Mouse (Mus musculus) midbrain, embryonic 16.5 days (tissue): ENCODE data around the gene Mrfap1. TPM values are rescaled to one million over a fixed set of nuclear protein-coding genes. Genes with fewer than 3 reads are reported as not detected.

Experiments
- ATAC-seq: fragments of 200-750 bp; cut with Nextera tagmentation; 2 replicates; pipeline ENCODE4 v1.8.0; 2017; ENCODE audit warnings: moderate TSS enrichment
- H3K27ac ChIP-seq: fragments of 300-500 bp; sonication (generic); 2 replicates; pipeline ENCODE4 v1.5.1; 2014; ENCODE audit warnings: mild to moderate bottlenecking, low read length, mixed read lengths
- H3K27me3 ChIP-seq: fragments of 300-500 bp; sonication (generic); 2 replicates; pipeline ENCODE4 v1.6.1; 2014; ENCODE audit warnings: low read depth, low read length, mixed read lengths; ENCODE audit not compliant: control insufficient read depth, insufficient read depth
- H3K36me3 ChIP-seq: fragments of 300-500 bp; sonication (generic); 2 replicates; pipeline ENCODE4 v1.6.1; 2014; ENCODE audit warnings: mild to moderate bottlenecking, low read length, moderate library complexity, mixed read lengths; ENCODE audit not compliant: control insufficient read depth, insufficient read depth
- H3K4me1 ChIP-seq: fragments of 300-500 bp; sonication (generic); 2 replicates; pipeline ENCODE4 v1.6.1; 2014; ENCODE audit warnings: mild to moderate bottlenecking, low read length, mixed read lengths; ENCODE audit not compliant: control insufficient read depth, insufficient read depth
- H3K4me2 ChIP-seq: fragments of 300-500 bp; sonication (generic); 2 replicates; pipeline ENCODE4 v1.6.1; 2014; ENCODE audit warnings: mild to moderate bottlenecking, low read length, mixed read lengths
- H3K4me3 ChIP-seq: fragments of 300-500 bp; sonication (generic); 2 replicates; pipeline ENCODE4 v1.5.1; 2014; ENCODE audit warnings: low read depth, mild to moderate bottlenecking, low read length, moderate library complexity, mixed read lengths
- H3K9ac ChIP-seq: fragments of 300-500 bp; sonication (generic); 2 replicates; pipeline ENCODE4 v1.6.1; 2014; ENCODE audit warnings: low read depth, low read length, mixed read lengths
- H3K9me3 ChIP-seq: fragments of 300-500 bp; sonication (generic); replicated peaks from 2 replicates; pipeline ENCODE4 v1.6.1; 2014; ENCODE audit warnings: mild to moderate bottlenecking, low read length, mixed read lengths; ENCODE audit not compliant: control insufficient read depth, poor library complexity, severe bottlenecking
- WGBS: fragments of 180-500 bp; shearing (Covaris S2); extraction: QIAGEN DNeasy Blood & Tissue Kit; methylation state at CpG from one replicate; pipeline ENCODE4 v1.1.7; 2014; 5-methylcytosine and 5-hydroxymethylcytosine counted together
- polyA plus RNA-seq: library from polyadenylated mRNA; unstranded; fragments of >200 nt; fragmentation: Nextera tagmentation; extraction: Ambion mirVana; gene quantifications from 2 replicates; pipeline ENCODE4 v1.2.1, GENCODE M21; 2015

Mrfap1 gene
- polyA plus RNA-seq, 1 experiment from 2014 or later: 289 TPM

DNA sequence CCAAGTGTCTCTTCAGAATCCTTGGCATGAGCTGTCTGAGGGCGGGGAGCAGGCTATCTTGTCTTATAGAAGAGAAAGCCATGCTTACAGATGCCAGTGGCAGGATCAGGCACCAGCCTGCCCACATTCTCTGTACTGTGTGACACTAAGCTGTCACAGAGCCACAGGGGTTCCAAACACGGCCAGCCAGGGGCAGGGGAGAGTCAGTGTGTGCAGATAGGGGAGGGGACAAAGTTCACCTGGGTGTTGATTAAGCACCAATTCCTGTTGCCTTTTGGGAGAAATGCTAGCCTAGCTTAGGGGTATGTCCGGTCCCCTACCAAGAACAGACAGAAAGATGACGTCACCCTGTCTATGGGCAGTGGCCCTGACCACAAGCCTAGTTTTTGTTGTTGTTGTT lies 32.5 kb upstream of the Mrfap1 start:
- Histone ChIP-seq H3K4me3 (no peak overlapping the region), H3K27ac (no peak overlapping the region), H3K9me3 (no peaks in the 10 kb centered on the region), H3K4me1 (peaks cover 7% of the 10 kb centered on the region), H3K9ac (no peak overlapping the region), H3K36me3 (no peaks in the 10 kb centered on the region; the same call in 1 of the 2 replicates), H3K4me2 (no peak overlapping the region), H3K27me3 (no peaks in the 10 kb centered on the region)
- ATAC-seq: no peak
- 90% methylated on average over 4 of the region's 4 CpGs for WGBS

DNA sequence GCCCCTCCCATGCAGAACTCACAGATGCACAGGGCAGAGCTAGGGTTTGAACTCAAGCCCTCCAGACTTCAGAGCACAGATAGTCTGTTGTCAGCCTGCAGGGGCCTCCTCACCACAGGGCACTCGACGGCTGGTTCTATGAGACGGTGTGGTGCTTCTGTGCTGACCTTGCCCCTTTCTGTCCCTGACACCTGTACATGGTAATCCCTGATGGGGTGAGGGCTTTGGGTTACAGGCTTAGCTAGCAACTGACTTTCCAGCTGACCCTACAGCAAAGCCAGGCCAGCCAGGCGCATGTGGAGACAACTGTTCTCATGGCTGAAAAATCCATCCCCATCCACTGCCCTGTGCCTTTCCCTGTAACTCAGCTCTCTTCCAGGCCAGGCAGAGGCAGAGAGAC lies 26.3 kb upstream of the Mrfap1 start:
- ATAC-seq: no peak
- Histone ChIP-seq H3K4me1 (no peaks in the 10 kb centered on the region), H3K27me3 (no peaks in the 10 kb centered on the region), H3K36me3 (peaks cover 5% of the 10 kb centered on the region; the same call in 1 of the 2 replicates), H3K9ac (no peak overlapping the region), H3K27ac (no peak overlapping the region), H3K4me3 (no peak overlapping the region), H3K9me3 (no peaks in the 10 kb centered on the region), H3K4me2 (no peak overlapping the region)
- 92% methylated on average over 4 of the region's 4 CpGs for WGBS

DNA sequence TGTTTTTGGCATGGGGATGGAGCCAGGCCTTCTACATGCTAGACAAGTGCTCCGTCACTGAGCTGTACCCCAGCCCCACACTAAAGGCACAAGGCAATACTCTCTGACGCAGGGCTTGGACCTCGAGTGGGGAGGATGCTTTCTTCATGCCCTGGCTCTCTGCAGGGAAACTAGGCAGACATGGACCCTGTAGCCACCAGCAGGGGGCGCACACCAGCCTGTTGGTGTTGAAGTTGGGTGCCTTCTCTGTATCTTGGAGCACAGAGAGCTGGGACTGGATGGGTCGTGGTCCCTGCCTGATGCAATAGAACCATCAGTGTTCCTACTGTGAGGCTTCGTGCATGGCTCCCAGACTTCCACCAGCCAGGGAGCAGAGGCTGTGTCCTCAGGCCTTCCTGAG lies 23.6 kb upstream of the Mrfap1 start:
- Histone ChIP-seq H3K9ac (no peak overlapping the region), H3K4me1 (no peaks in the 10 kb centered on the region), H3K36me3 (peaks cover 5% of the 10 kb centered on the region; the same call in 1 of the 2 replicates), H3K27ac (no peak overlapping the region), H3K4me2 (no peak overlapping the region), H3K4me3 (no peak overlapping the region), H3K27me3 (no peaks in the 10 kb centered on the region), H3K9me3 (no peaks in the 10 kb centered on the region)
- WGBS: 46% methylated on average over 6 of the region's 6 CpGs
- peak; percentile 15; the same call in 1 of the 2 replicates for ATAC-seq

DNA sequence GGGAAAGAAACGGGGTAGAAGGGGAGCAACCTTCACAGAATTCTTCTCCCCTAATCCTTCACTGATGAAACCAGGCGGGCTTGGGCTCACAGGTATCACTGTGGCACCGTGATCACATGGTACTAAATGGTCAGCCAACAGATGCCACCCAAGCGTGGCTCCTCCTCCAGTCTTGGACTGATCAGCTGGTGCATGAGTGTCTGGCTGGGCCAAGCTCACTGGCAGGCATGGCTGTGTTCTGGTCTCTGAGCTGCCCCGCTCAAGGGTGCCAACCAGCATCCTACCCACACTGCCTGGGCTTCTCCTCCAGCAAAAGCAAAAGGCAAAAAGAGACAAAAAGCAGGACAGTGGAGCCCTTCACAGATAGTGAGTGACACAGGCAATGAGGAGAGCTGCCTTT lies 23.2 kb upstream of the Mrfap1 start:
- no peak for ATAC-seq
- 94% methylated on average over 5 of the region's 5 CpGs for WGBS
- no peak overlapping the region for H3K4me3 ChIP-seq
- H3K36me3 ChIP-seq: peaks cover 5% of the 10 kb centered on the region; the same call in 1 of the 2 replicates
- no peaks in the 10 kb centered on the region for H3K27me3 ChIP-seq
- no peak overlapping the region for H3K27ac ChIP-seq
- H3K9ac ChIP-seq: no peak overlapping the region
- H3K9me3 ChIP-seq: no peaks in the 10 kb centered on the region
- H3K4me1 ChIP-seq: no peaks in the 10 kb centered on the region
- H3K4me2 ChIP-seq: no peak overlapping the region

DNA sequence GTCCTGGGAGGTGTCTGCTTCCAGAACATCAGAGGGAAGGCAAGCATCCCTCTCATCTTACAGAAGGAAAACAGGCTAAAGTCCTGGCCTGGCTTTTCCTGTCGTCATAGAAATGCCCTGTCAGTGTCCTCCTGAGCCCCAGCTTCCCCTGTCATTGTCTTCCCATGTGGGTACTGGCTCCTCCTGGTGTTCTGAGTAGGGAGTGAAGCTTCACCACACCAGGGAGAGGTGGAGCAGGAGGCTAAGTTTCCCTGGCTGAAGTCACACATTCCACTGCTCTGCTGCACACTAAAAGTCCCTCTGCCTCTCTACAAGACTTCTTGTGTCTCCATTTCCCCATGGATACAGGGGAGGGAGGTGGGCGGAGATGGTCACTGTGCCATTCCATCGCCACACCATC lies 21.2 kb upstream of the Mrfap1 start:
- no peak for ATAC-seq
- Histone ChIP-seq H3K4me2 (no peak overlapping the region), H3K36me3 (no peaks in the 10 kb centered on the region), H3K27me3 (no peaks in the 10 kb centered on the region), H3K4me1 (no peaks in the 10 kb centered on the region), H3K9ac (no peak overlapping the region), H3K9me3 (no peaks in the 10 kb centered on the region), H3K4me3 (no peak overlapping the region), H3K27ac (no peak overlapping the region)
- 68% methylated on average over 3 of the region's 3 CpGs for WGBS

DNA sequence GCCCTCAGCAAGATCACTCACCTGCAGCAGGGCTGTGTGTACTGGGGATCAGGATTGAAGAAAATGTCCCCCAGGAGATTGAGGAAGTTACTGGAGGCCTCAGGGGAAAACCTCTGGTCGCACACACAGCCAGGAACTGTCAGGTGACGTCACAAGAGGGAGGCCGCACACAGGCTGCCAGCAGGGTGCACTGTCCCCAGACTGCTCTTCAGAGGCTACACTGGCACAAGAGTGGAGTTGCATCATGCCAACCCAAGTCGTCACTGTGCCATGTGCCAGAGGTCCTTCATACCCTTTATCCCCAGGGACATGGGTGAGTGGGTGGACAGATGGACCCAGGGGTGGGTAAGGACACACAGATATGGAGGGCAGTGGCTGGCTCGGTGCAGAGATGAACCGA lies 18.0 kb upstream of the Mrfap1 start:
- Histone ChIP-seq H3K4me3 (no peak overlapping the region), H3K27me3 (no peaks in the 10 kb centered on the region), H3K27ac (no peak overlapping the region), H3K9ac (no peak overlapping the region), H3K4me1 (no peaks in the 10 kb centered on the region), H3K4me2 (no peak overlapping the region), H3K9me3 (no peaks in the 10 kb centered on the region), H3K36me3 (no peaks in the 10 kb centered on the region)
- no peak for ATAC-seq
- 77% methylated on average over 6 of the region's 6 CpGs for whole genome bisulfite sequencing

DNA sequence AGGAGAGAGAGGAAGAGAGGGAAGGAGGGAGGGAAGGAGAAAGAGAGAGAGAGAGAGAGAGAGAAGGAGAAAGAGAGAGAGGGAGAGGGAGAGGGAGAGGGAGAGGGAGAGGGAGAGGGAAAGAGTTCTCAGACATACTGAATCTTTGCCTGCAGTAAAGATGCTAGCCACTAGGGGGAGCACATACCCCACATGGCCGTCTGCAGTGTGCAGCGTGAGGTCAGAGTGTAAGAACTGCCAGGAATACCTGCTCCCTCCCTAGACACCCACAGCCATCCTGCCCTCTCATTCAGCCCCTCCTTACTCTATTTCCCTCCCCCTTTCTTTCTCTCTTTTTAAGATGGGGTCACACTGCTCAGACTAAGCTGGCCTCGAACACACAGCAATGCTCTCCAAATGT lies 14.8 kb upstream of the Mrfap1 start:
- 25% methylated on average over 3 of the region's 3 CpGs for WGBS
- peak; percentile 55 for ATAC-seq

DNA sequence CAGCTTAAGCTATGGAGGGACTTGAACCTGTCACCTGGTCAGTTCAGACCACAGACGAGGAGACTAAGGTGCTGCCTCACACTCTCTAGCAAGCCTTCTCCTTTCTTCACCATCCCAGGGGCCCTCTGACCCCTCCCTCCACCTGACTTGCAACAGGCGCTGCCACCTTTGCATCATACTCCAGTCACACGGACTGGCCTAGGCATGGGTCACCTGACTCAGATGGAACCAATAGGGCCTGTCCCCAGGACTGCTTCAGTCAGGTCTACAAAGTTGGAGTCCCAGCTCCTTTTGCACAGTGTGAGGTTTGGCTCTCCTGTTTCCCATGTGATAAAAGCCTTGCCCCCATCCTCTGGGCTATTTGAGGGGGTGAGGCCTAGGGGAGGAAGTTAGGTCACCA lies 14.1 kb upstream of the Mrfap1 start:
- Histone ChIP-seq H3K4me3 (no peak overlapping the region), H3K4me1 (no peaks in the 10 kb centered on the region), H3K9me3 (no peaks in the 10 kb centered on the region), H3K9ac (no peak overlapping the region), H3K27ac (no peak overlapping the region), H3K36me3 (no peaks in the 10 kb centered on the region), H3K27me3 (no peaks in the 10 kb centered on the region), H3K4me2 (no peak overlapping the region)
- WGBS: 88% methylated on average over 3 of the region's 3 CpGs
- peak; percentile 37; the same call in 1 of the 2 replicates for ATAC-seq

More for the DNA sequence above, 14.8 kb upstream of the Mrfap1 start:
- Histone ChIP-seq H3K36me3 (no peaks in the 10 kb centered on the region), H3K4me3 (no peak overlapping the region), H3K4me2 (no peak overlapping the region), H3K9ac (no peak overlapping the region), H3K27me3 (no peaks in the 10 kb centered on the region), H3K4me1 (no peaks in the 10 kb centered on the region), H3K9me3 (no peaks in the 10 kb centered on the region), H3K27ac (no peak overlapping the region)

DNA sequence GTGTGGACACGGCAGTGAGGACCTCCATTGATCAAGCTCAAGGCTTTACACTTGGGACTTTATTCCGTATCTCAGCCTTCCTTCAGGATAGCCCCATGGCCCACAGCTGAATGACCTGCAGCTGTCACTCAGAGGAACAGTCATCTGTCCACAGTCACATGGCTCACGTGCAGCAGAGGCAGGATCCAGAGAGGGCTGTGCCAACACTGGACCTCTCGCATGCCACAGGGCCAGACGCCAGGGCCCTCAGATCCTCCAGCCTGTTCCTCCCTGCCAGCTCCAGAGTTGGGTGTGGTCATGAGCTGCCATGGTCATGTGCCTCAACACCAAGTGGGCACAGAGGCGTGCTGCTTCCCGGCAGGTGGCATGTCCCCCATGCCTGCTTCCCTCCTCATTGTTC lies 12.6 kb upstream of the Mrfap1 start:
- H3K9me3 ChIP-seq: no peaks in the 10 kb centered on the region
- H3K4me2 ChIP-seq: no peak overlapping the region
- H3K4me3 ChIP-seq: no peak overlapping the region
- ATAC-seq: no peak
- no peaks in the 10 kb centered on the region for H3K27me3 ChIP-seq
- H3K36me3 ChIP-seq: no peaks in the 10 kb centered on the region
- WGBS: 84% methylated on average over 7 of the region's 7 CpGs
- no peak overlapping the region for H3K27ac ChIP-seq
- H3K4me1 ChIP-seq: no peaks in the 10 kb centered on the region
- H3K9ac ChIP-seq: no peak overlapping the region

DNA sequence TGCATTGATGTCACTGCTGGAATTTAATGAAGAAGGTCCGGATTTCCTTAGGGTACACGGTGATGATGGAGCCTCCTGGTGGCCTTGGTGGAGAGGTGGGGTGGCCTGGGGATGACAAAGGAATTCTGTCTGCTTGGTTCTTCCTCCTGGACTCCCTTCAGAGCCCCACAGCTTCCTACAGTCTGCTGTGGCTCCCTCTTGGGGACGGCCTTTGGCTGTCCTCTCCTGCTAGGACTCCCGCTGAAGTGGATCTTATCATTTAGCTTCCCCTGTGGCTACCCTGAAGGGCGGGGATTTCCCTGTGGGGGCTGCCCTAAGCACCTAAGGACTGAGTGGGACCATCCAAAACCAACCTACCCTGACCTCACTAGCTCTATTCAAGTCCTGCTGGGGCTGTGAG lies 10.5 kb upstream of the Mrfap1 start:
- Histone ChIP-seq H3K4me2 (no peak overlapping the region), H3K27ac (no peak overlapping the region), H3K27me3 (no peaks in the 10 kb centered on the region), H3K4me3 (no peak overlapping the region), H3K9me3 (no peaks in the 10 kb centered on the region), H3K9ac (no peak overlapping the region), H3K36me3 (no peaks in the 10 kb centered on the region), H3K4me1 (no peaks in the 10 kb centered on the region)
- WGBS: 26% methylated on average over 5 of the region's 5 CpGs
- ATAC-seq: no peak
